Mouse (Mus musculus) T-cell, adult 2 months (primary cell): ENCODE results near the gene Tcf12.

Source experiments
- DNase-seq: peaks from one replicate; pipeline ENCODE4 v3.0.0; 2022; ENCODE audit warnings: low spot score

Gene Tcf12

DNA sequence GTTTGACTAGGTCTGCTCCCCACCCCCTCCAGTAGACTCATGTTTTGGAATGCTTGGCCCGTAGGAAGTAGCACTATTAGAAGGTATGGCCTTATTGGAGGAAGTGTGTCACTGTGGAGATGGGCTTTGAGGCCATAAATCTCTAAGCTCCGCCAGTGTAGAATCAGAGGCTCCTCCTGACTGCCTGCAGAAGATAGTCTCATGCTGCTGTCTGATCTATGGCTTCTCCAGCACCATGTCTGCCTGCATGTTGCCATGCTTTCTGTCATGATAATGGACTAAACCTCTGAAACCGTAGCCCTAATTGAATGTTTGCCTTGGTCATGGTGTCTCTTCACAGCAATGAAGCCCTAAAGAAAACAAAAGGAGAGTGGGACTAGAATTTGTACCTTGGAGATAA lies 26.7 kb downstream of the Tcf12 start:
- DNase-seq: no peak

DNA sequence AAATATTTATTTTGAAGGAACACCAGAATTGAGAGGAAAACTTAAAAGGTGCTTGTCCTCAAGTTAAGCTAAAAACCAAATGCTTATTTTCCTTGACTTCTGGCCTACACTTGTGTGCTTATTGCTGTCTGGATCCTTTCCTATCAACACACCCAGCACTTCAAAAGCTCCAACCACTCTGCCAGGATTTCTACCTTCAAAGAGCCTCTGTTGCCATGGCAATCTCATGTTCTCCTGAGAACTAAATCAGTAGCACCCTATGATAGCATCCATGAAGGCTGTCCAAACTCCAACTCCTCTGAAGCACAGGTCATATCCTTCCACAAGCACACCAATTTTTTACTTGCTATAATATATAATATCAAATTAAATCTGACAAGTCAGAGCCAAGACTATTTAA lies 27.5 kb downstream of the Tcf12 start:
- no peak for DNase-seq

DNA sequence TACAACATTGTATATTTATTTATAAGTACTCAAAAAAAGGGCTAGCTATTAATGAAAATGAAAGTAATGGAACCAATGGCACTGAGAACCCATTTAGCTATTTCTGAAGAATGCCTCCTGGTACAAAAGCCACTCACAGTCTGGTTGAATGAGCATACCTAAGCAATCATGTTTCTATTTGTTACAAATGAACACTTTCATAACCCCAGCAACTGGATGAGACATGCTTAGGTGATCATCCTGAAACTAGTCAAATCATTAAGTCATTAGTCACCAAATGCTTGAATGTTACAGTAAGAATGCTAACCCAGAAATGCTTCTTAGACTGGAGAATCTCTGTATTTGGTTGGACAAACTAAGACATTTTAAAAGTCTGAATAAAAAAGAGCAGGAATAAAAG lies 35.5 kb downstream of the Tcf12 start:
- DNase-seq: no peak

DNA sequence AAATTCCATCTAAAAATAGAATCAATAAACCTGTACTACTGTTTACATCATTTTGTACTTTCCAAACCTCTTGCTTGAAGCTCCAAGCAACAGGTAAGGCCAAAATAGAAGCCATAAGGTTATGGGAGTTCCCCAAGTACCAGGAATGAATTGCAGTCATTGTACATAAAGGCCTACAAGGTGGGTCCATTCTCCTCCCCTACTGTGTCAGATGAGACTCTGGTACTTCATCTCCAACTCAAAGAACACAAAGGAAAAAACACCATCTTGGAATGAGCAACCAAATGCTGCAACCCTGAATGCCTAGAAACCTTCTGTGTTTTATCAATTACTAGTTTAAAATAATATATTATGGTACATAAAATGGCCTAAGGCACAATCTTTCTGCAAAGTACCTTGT lies 45.5 kb downstream of the Tcf12 start:
- no peak for DNase-seq

DNA sequence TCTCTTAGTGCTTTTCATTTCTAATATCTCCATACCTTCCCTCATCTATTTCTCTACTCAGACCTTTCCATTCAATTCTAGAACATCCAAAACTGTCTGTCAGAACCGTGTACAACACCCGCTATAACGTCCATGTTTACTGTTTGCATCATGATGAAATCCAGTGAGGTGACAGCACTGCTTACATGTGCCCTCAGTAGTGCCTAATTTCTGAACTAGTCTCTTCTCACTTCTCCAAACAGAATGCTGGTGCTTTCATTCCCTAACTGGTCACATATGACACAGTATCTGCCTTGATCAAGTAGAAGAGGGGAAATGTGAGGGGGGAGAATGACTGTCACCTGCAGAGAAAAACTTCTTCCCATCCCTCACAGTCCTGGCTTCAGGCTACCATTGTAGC lies 58.5 kb downstream of the Tcf12 start:
- no peak for DNase-seq

DNA sequence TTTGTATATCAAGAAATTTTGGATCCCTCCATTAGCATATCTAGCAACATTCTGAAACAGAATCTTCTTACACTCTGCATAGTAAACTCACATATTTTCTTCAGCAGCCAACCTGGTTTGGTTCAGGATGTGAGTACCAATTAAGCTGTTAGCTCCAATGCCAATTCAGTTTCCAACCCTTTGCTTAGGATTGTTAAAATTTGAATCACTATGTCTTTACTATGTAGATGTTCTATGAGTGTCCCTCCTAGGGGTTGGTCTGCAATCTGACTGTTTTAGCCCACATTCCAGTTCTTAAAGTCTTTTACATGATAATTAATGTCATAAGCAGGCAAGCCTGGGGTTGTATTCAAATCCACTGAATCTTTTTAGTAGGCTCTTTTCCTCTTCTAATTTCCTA lies 71.5 kb downstream of the Tcf12 start:
- DNase-seq: no peak

DNA sequence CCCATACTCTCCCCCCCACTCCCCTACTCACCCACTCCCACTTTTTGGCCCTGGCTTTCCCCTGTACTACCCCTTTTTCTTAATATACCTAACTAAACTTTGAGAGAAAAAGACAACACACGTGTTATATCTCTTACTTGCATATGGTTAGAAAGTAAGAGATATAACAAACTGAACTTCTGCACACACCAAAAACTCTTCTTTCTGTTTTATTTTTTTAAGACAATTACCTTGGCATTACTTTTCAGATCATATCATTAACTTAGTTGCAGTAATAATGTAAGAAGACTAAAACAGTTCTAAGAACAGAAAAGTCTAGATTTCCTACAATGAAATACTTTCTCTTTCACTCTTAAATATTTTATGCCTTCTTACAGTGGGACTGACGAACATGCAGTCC lies 72.3 kb downstream of the Tcf12 start:
- DNase-seq: no peak

DNA sequence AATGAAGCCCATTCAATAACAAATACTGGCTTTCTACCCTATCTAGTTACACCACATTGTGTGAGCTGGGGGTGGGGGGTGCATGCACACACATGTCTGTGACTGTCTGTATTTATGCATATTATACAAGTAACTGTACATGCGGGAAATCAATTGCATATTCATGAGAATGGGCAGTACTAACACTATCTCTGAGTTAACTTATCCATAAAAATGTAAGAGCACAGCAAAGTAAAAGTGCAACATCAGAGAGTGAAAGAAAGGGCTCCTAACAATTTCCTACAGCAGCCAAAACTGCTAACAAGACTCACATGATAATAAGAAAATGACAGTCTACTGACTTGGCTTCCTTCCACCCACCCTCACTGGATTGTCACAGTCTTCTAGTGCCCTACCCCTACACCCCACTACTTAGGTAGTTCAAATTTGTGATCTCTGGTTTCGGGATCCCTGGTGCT lies 74.6 kb downstream of the Tcf12 start:
- no peak for DNase-seq

DNA sequence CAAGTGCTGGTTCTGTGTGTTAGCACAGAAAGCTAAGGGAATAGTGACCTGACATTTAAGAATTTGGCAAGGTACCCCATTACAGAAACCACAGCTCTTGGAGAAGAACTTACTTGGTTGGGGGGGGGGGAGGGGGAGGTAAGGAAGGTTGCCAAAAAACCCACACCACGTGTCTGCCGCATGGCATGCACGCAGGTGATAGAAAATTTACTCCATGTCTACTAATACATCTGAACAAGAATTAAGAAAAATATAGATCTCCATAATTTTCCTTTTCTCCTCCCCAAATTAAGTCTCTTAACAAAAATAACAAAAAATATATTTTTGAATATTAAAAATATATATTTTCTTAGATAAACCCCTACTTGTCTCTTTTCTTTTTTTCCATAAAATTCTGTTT lies 75.4 kb downstream of the Tcf12 start:
- DNase-seq: no peak

DNA sequence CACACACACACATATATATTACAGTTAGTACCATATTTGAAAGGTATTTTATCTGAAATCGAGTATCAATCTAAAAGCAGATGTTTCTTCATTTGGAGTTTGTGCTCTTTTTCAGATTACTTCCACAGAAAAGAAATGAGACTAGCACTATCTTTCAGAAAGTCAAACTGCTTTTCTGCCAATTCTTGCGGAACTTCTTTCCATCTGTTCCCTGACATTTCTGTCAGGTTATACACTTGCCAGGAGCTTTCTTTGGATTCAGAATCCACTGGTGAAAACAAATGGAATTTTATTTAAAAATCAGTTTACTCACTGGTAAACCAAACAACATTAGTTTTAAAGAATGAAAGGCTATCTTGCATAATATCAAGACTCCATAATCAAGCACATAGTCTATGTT lies 78.4 kb downstream of the Tcf12 start:
- no peak for DNase-seq

DNA sequence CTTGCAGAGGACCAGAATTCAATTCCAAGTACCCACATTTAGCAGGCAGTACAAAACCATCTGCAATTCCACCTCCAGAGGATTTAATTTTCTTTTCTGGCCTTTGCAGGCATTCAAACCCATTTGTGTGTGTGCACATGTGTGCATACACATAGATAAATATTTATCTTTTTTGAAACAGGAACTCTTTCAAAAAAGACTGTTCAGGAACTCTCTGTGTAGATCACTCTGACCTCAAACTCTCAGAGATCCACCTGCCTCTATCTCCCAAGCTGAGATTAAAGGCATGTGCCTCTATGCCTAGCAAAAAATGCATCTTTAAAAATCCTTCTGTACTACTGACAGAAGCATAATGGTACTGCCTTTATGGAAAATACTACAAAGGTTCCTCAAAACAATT lies 81.4 kb downstream of the Tcf12 start:
- DNase-seq: no peak

DNA sequence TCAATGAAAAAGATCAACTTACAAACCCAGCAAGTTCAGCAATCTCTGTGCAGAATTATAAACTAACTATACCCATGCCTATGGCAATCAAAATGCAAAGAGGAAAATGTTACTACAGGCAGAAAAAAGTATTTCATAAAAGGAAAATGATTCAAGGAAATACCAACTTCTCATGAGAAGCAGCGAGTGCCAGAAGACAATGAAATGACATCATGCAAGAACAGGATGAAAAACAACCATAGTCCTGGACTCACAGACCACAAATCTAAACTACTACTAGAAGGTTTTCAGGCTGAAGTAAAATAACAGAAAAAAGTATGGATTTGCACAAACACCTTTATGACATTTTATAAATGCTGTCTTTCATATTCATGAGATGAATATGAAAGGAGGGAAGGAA lies 82.1 kb downstream of the Tcf12 start:
- no peak for DNase-seq

DNA sequence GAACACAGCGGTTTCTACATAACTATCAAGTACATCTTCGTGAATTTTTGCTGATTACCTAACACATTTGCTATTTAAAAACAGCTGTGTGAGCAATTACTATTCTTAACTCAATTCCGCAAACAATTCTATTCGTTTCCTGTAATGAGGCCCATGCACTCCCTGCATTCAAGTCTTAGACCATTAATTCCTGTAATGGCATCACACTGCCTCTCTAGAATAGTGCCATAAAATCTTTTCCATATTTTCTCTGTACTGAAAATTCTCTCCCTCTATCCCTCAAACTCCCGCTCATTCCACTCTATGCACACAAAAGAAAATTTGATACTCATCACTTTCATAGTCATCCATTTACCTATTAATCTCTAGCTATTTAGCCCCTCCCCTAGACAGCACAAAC lies 88.4 kb downstream of the Tcf12 start:
- no peak for DNase-seq

DNA sequence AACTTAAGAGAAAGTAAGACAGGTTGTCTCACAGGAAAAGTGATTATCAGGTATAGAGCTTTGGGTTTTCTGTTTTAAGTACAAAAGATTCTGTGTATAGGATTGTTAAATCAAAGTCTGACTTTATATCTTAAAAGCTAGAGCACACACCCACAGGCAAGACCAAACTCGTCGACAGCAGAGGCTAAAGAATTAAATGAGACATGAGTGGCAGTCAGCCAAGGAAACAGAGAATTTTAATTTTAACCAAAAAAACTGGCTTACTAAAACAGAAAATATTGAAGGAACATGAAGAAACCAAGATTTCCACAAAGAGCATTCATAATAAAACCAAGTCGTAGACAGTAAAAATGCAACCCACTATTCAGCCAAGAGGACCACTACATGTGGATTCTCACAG lies 90.2 kb downstream of the Tcf12 start:
- DNase-seq: no peak

DNA sequence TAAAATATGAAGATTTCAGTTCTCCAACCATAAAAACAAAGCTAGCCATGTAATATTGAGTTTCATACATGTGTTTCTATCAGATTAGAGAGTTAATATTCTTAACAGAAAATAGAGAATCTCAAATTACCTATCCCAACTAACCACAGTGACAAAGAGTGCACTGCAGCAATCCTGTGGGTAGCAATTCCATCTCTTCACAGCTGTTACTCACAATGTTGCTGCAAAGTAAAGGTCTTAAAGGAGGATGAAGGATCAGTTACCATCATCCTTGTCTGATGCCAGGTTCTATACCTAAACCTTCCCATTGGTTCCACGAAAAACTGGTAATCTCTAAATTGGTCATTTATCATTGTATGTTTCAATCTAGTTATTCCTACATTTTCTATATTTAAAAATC lies 95.7 kb downstream of the Tcf12 start:
- no peak for DNase-seq

DNA sequence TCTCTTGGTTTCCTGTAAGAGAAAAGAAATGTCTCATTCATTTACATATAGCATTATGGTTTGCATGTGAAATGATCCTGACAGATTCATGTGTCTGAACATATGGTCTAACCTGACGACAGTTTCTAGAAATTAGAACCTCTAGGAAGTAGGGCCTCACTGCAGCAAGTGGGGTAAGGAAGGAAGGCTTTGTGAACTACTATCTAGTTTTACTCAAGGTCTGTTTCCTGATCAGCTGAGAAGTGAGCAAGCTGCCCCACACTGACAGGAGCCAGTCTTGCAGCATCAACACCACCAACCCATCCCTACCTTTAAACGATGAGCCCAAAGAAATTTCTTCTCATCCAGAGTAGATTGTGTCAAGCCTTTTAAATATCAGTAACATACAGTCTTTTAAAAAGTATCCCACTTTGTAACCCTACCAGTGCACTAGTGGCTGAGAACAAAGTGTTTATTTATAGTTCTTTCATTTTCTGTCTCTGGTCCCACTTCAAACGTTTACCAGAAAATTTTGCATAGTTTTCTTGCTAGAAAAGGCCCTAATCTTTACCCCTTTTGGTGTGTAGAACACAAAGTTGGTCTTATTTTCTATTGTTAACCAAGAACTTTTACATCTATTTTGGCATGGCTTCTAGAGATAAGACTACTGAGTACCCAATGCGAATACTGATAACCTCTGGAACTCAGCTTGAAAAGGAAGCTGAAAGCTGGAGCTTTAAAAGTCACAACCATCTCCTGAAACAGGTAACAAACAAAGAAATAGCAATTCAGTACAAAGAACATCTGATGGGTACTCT lies 96.9 kb downstream of the Tcf12 start:
- DNase-seq: no peak

DNA sequence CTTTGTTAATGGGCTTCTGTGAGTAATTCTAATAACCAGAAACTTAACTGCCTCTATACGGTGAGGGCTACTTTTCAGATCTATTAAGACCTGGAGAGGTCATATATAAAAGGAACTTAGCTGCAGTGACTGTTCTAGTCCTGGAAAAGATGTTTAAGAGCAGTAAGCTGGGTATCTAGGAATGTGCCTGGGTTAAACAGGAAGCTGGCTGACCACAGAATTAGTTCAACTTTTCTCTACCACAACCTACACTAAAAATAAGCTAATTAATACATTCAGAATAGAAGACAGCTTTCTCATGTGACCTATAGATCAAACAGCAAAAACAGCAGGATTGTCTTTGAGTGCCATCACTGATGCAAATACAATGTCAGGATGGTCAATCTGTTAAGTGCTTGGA lies 98.1 kb downstream of the Tcf12 start:
- DNase-seq: no peak

DNA sequence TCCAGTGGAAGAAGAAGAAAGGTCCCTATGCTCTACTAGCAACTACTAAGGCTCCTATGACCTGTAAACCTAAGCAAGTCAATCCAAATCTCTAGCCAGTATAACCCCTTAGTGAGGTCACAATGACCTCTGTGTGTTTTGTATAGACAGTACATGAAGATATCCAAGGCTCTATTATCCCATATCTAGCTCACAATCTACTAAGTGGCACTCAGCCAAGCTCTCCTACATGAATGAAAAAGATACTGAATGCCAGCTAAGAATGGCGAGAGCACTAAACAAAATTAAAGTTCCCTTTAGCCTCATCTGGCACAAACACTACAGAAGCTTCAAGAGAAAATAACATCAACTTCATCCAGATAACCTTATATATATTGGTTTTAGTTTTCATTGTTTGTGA lies 103.0 kb downstream of the Tcf12 start:
- no peak for DNase-seq

DNA sequence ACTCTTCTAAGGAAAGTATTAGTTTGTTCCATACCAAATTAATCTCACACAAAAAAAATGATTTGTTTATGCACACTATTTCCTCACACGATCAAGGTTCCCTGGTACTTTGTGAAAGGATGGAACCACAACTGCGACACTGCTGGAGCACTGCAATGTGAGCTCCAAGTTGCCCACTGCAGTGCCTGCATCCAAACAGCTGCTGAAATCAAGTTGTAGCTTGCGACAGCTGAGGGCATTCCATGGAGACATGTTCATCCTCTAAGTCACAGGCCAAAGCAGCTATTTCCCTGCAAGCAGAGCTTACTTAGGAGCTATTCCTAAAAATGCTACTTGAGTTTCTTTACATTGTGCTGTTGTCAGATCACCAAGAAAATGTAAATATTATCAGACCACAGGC lies 120.5 kb downstream of the Tcf12 start:
- DNase-seq: no peak

DNA sequence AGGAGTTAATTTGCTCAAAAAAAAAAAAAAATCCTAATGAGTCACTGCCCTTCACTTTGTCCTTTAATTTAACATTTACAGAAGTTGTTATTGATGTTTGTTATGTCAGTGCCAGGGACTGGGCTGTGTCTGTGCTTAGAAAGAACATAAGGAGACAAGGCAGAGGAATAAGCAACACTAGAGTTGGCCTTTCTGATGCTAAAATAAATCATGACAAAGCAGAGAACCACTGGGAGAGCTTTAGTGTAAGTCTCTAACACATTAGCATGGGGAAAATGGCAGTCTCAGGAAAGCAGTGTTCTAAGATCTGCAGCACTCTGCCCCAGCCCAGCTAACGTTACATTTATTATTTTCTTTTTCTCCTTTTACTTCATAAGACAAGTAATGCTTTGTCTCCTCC lies 121.3 kb downstream of the Tcf12 start:
- no peak for DNase-seq

DNA sequence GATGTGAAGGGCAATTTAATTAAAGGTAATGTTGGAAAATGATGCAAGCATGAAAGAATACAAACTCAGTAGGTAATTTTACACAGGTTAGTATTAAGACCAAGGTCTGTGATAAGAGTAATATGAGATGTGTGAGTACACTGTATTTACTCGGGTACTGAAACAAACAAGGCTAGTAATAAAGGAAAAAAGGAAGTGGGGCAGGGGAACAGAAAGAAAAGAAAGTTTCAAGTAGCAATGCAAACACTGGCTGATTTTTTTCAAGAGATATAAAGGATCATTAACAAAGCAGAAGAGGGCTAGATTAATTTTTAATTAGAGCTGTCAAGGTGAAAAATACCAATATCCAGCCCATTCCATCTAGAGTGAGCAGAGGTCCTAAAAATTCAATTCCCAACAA lies 122.0 kb downstream of the Tcf12 start:
- DNase-seq: no peak

DNA sequence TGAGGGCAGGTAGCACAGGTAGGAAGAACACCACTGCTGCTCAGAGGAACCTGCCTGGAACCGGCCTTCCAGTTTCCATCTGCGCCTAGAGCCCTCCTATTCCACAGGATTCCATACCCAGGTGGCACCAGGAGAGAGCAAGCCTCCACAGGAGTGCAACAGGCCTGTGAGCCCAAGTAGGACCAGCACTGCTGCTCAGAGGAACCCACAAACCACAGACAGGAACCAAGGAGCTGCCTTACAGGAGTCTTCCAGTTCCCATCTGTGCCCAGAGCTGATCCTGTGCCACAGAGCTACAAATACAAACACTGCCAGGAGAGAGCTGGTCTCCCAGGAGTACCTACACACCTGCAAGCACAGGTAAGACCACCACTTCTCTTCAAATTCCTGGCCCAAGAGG lies 125.0 kb downstream of the Tcf12 start:
- DNase-seq: no peak

DNA sequence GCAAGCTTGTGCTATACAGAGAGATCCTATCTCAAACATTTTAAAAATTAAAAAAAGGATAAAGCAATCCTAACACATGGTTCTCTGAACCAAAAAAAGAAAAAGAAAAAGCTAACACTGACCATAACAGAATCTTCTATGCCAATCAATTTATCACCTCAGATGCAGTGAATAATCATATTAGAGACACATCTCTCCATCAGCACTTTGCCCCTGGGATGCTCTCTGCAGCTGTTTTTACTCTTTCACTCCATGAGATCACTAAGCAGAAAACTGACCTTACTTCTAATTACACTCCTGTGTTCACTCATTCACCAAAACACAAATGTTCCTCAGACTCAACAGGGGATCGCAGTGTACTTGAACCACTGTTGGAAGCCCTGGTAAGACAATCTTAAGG lies 128.8 kb downstream of the Tcf12 start:
- no peak for DNase-seq

DNA sequence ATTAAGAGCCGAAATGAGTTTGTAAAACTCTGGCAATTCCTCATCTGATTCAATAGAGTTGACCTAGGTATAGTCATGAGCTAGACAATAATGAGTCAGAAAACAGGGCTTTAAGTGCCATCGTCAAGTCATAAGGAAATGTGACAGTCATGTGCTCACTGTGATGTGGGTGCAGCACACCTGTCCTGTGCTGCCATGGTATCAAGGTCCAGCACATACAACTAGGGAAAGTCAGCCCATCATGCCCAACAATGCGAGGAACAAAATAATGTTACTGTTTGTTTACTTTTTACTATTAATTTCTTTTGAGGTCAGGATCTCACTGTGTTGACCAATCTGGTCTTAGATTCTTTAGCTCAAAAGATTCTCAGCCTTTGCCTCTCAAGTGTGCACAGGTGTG lies 130.6 kb downstream of the Tcf12 start:
- DNase-seq: no peak

DNA sequence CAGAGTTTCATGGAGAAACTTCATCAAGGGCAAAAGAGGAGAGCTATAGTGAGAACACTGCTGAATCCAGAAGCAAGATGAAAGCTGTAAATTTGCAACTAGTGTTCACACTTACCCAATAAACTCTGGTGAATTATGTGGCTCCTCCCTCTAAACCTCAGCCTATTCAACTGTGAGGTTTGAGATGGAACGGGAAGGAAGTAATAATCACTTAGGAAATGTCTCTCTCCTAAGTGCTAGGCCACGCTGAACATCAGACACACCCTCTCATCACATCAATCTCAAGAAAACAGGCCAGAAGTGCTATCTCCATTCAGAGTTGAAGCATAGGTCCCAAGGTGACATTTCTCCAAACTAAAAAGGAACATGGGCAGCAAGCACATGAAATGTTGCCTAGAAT lies 131.1 kb downstream of the Tcf12 start:
- no peak for DNase-seq
